Mouse (Mus musculus) stomach, embryonic 15.5 days (tissue): Measurements from ENCODE around the gene Sh3bgrl3. TPM values are rescaled to one million over a fixed set of nuclear protein-coding genes. Genes with fewer than 3 reads are reported as not detected.

Source experiments
- ATAC-seq: fragments of 200-750 bp; cut with Nextera tagmentation; 2 replicates; pipeline ENCODE4 v1.8.0; 2017; ENCODE audit warnings: low read depth, moderate number of reproducible peaks, moderate TSS enrichment; ENCODE audit not compliant: insufficient read depth, low FRiP score
- H3K27ac ChIP-seq: fragments of 300-500 bp; sonication (generic); 2 replicates; pipeline ENCODE4 v1.5.1; 2015; ENCODE audit warnings: mild to moderate bottlenecking, inconsistent platforms
- H3K27me3 ChIP-seq: fragments of 300-500 bp; sonication (generic); replicated peaks from 2 replicates; pipeline ENCODE4 v1.6.1; 2015; ENCODE audit warnings: inconsistent platforms
- H3K36me3 ChIP-seq: fragments of 300-500 bp; sonication (generic); 2 replicates; pipeline ENCODE4 v1.6.1; 2015; ENCODE audit warnings: inconsistent platforms
- H3K4me1 ChIP-seq: fragments of 300-500 bp; sonication (generic); 2 replicates; pipeline ENCODE4 v1.6.1; 2015; ENCODE audit warnings: inconsistent platforms
- H3K4me2 ChIP-seq: fragments of 300-500 bp; sonication (generic); 2 replicates; pipeline ENCODE4 v1.6.1; 2015; ENCODE audit warnings: mild to moderate bottlenecking, inconsistent platforms
- H3K4me3 ChIP-seq: fragments of 300-500 bp; sonication (generic); replicated peaks from 2 replicates; pipeline ENCODE4 v1.5.1; 2015; ENCODE audit warnings: inconsistent platforms
- H3K9ac ChIP-seq: fragments of 300-500 bp; sonication (generic); 2 replicates; pipeline ENCODE4 v1.6.1; 2015; ENCODE audit warnings: inconsistent platforms
- H3K9me3 ChIP-seq: fragments of 300-500 bp; sonication (generic); 2 replicates; pipeline ENCODE4 v1.6.1; 2016; ENCODE audit warnings: inconsistent platforms
- WGBS: fragments of 180-500 bp; shearing (Covaris S2); methylation state at CpG from one replicate; pipeline ENCODE4 v1.1.7; 2015; 5-methylcytosine and 5-hydroxymethylcytosine counted together
- polyA plus RNA-seq: library from polyadenylated mRNA; unstranded; fragments of >200 nt; fragmentation: Nextera tagmentation; extraction: Ambion mirVana; gene quantifications from 2 replicates; pipeline ENCODE4 v1.2.1, GENCODE M21; 2015

Sh3bgrl3 gene
- polyA plus RNA-seq, 1 experiment from 2014 or later: 395 TPM

- Histone ChIP-seq H3K27ac (peak overlapping the region; percentile 24; the same call in 1 of the 2 replicates), H3K9me3 (no peaks in the 10 kb centered on the region), H3K36me3 (no peaks in the 10 kb centered on the region), H3K4me1 (peaks cover 12% of the 10 kb centered on the region; the same call in 1 of the 2 replicates), H3K27me3 (no peaks in the 10 kb centered on the region), H3K4me2 (no peak overlapping the region), H3K4me3 (no peak overlapping the region), H3K9ac (no peak overlapping the region)
- no peak for ATAC-seq
- WGBS: 67% methylated on average over 14 of the region's 14 CpGs
These were observed 10.3 kb downstream of the Sh3bgrl3 start for GRCm38 (mm10) chr4:134118126-134118800.

- 70% methylated on average over 8 of the region's 8 CpGs for WGBS
- peaks cover 9% of the 10 kb centered on the region; the same call in 1 of the 2 replicates for H3K4me1 ChIP-seq
These were observed 11.6 kb downstream of the Sh3bgrl3 start for GRCm38 (mm10) chr4:134117012-134117411.

GRCm38 (mm10) chr4:134116501-134116900, 12.1 kb downstream of the Sh3bgrl3 start:
- H3K27ac ChIP-seq: no peak overlapping the region
- no peak for ATAC-seq
- no peaks in the 10 kb centered on the region for H3K36me3 ChIP-seq
- WGBS: 67% methylated on average over 2 of the region's 2 CpGs
- no peaks in the 10 kb centered on the region for H3K27me3 ChIP-seq
- no peak overlapping the region for H3K4me3 ChIP-seq
- H3K4me2 ChIP-seq: no peak overlapping the region
- no peaks in the 10 kb centered on the region for H3K9me3 ChIP-seq
- no peak overlapping the region for H3K9ac ChIP-seq
- H3K4me1 ChIP-seq: peaks cover 6% of the 10 kb centered on the region; the same call in 1 of the 2 replicates

More at GRCm38 (mm10) chr4:134117012-134117411, 11.6 kb downstream of the Sh3bgrl3 start:
- Histone ChIP-seq H3K4me2 (no peak overlapping the region), H3K9ac (no peak overlapping the region), H3K27ac (no peak overlapping the region), H3K36me3 (no peaks in the 10 kb centered on the region), H3K9me3 (no peaks in the 10 kb centered on the region), H3K4me3 (no peak overlapping the region), H3K27me3 (no peaks in the 10 kb centered on the region)
- no peak for ATAC-seq

GRCm38 (mm10) chr4:134115215-134116144, 13.1 kb downstream of the Sh3bgrl3 start:
- no peak overlapping the region for H3K27ac ChIP-seq
- no peak overlapping the region for H3K9ac ChIP-seq
- no peaks in the 10 kb centered on the region for H3K4me1 ChIP-seq
- H3K27me3 ChIP-seq: no peaks in the 10 kb centered on the region
- no peak for ATAC-seq
- H3K9me3 ChIP-seq: no peaks in the 10 kb centered on the region
- no peak overlapping the region for H3K4me2 ChIP-seq
- no peaks in the 10 kb centered on the region for H3K36me3 ChIP-seq
- WGBS: 73% methylated on average over 16 of the region's 16 CpGs
- no peak overlapping the region for H3K4me3 ChIP-seq

GRCm38 (mm10) chr4:134114038-134114437, 14.6 kb downstream of the Sh3bgrl3 start:
- Histone ChIP-seq H3K9ac (no peak overlapping the region), H3K4me1 (no peaks in the 10 kb centered on the region; the same call in 1 of the 2 replicates), H3K4me3 (no peak overlapping the region), H3K36me3 (no peaks in the 10 kb centered on the region), H3K4me2 (no peak overlapping the region), H3K9me3 (no peaks in the 10 kb centered on the region), H3K27ac (no peak overlapping the region), H3K27me3 (no peaks in the 10 kb centered on the region)
- no peak for ATAC-seq
- WGBS: 87% methylated on average over 4 of the region's 4 CpGs

- H3K4me1 ChIP-seq: no peaks in the 10 kb centered on the region; the same call in 1 of the 2 replicates
- no peak overlapping the region for H3K9ac ChIP-seq
- H3K27me3 ChIP-seq: no peaks in the 10 kb centered on the region
- H3K4me3 ChIP-seq: no peak overlapping the region
- no peak for ATAC-seq
- 53% methylated on average over 10 of the region's 10 CpGs for WGBS
- no peaks in the 10 kb centered on the region for H3K9me3 ChIP-seq
- no peaks in the 10 kb centered on the region for H3K36me3 ChIP-seq
- no peak overlapping the region for H3K27ac ChIP-seq
- no peak overlapping the region for H3K4me2 ChIP-seq
These were observed 15.1 kb downstream of the Sh3bgrl3 start for GRCm38 (mm10) chr4:134113356-134113994.

GRCm38 (mm10) chr4:134112403-134112802, 16.2 kb downstream of the Sh3bgrl3 start:
- no peak for ATAC-seq
- H3K36me3 ChIP-seq: no peaks in the 10 kb centered on the region
- WGBS: 66% methylated on average over 6 of the region's 6 CpGs
- H3K4me2 ChIP-seq: no peak overlapping the region
- no peaks in the 10 kb centered on the region for H3K27me3 ChIP-seq
- no peaks in the 10 kb centered on the region for H3K9me3 ChIP-seq
- H3K27ac ChIP-seq: no peak overlapping the region
- H3K4me1 ChIP-seq: no peaks in the 10 kb centered on the region; the same call in 1 of the 2 replicates
- H3K4me3 ChIP-seq: no peak overlapping the region
- H3K9ac ChIP-seq: no peak overlapping the region

- Histone ChIP-seq H3K4me2 (no peak overlapping the region), H3K9ac (no peak overlapping the region), H3K36me3 (no peaks in the 10 kb centered on the region), H3K9me3 (no peaks in the 10 kb centered on the region), H3K4me3 (no peak overlapping the region), H3K27me3 (no peaks in the 10 kb centered on the region), H3K4me1 (no peaks in the 10 kb centered on the region; the same call in 1 of the 2 replicates), H3K27ac (no peak overlapping the region)
- no peak for ATAC-seq
- 41% methylated on average over 3 of the region's 3 CpGs for WGBS
These were observed 17.9 kb downstream of the Sh3bgrl3 start for GRCm38 (mm10) chr4:134110653-134111052.

GRCm38 (mm10) chr4:134108196-134108595, 20.4 kb downstream of the Sh3bgrl3 start:
- 32% methylated on average over 5 of the region's 5 CpGs for WGBS
- Histone ChIP-seq H3K4me2 (no peak overlapping the region), H3K27me3 (no peaks in the 10 kb centered on the region), H3K27ac (no peak overlapping the region), H3K9ac (no peak overlapping the region), H3K36me3 (no peaks in the 10 kb centered on the region), H3K4me1 (no peaks in the 10 kb centered on the region; the same call in 1 of the 2 replicates), H3K9me3 (no peaks in the 10 kb centered on the region), H3K4me3 (no peak overlapping the region)
- no peak for ATAC-seq

- ATAC-seq: no peak
These were observed 20.9 kb downstream of the Sh3bgrl3 start for GRCm38 (mm10) chr4:134107730-134108129.

GRCm38 (mm10) chr4:134106105-134106504, 22.5 kb downstream of the Sh3bgrl3 start:
- no peak overlapping the region for H3K4me3 ChIP-seq
- ATAC-seq: no peak
- 58% methylated on average over 7 of the region's 7 CpGs for WGBS
- H3K9ac ChIP-seq: no peak overlapping the region
- no peak overlapping the region for H3K4me2 ChIP-seq
- no peaks in the 10 kb centered on the region for H3K36me3 ChIP-seq
- H3K27me3 ChIP-seq: no peaks in the 10 kb centered on the region
- no peaks in the 10 kb centered on the region for H3K9me3 ChIP-seq
- no peak overlapping the region for H3K27ac ChIP-seq
- peaks cover 4% of the 10 kb centered on the region; the same call in 1 of the 2 replicates for H3K4me1 ChIP-seq

More at GRCm38 (mm10) chr4:134107730-134108129, 20.9 kb downstream of the Sh3bgrl3 start:
- no peak overlapping the region for H3K4me3 ChIP-seq
- no peaks in the 10 kb centered on the region for H3K36me3 ChIP-seq
- WGBS: 81% methylated on average over 7 of the region's 7 CpGs
- H3K9ac ChIP-seq: no peak overlapping the region
- no peak overlapping the region for H3K27ac ChIP-seq
- H3K27me3 ChIP-seq: no peaks in the 10 kb centered on the region
- H3K4me1 ChIP-seq: peaks cover 2% of the 10 kb centered on the region; the same call in 1 of the 2 replicates
- H3K9me3 ChIP-seq: no peaks in the 10 kb centered on the region
- no peak overlapping the region for H3K4me2 ChIP-seq
